Mouse (Mus musculus): ENCODE measurements at regions not wholly inside any gene's neighbourhood (a gene's known extent, or its start where the extent isn't known, plus 50 kb on each side); places are given as distances from the start of the nearest gene placed in this dataset.
"Not testable (repeated sequence)": the region's sequence is repeated elsewhere in the genome, so short reads cannot be mapped to it uniquely, and the experiment has no call there.

- no peak for DNase-seq (ENCODE audit: low spot score in 2 of 2)
These were observed 100.0 kb downstream of the Wdr20rt start for GRCm38 (mm10) chr12:65325347-65325746.

- no peak for DNase-seq (ENCODE audit: low spot score in 2 of 2)
These were observed 103.2 kb downstream of the Wdr20rt start for GRCm38 (mm10) chr12:65328532-65328931.

GRCm38 (mm10) chr12:65329678-65330077 lies 104.4 kb downstream of the Wdr20rt start:
- no peak for DNase-seq (ENCODE audit: low spot score in 2 of 2)

- no peak for DNase-seq (ENCODE audit: low spot score in 2 of 2)
These were observed 114.7 kb downstream of the Wdr20rt start for GRCm38 (mm10) chr12:65340009-65340408.

GRCm38 (mm10) chr12:65347251-65347650 lies 121.9 kb downstream of the Wdr20rt start:
- DNase-seq (ENCODE audit: low spot score in 2 of 2), result no peak

- DNase-seq (ENCODE audit: low spot score in 2 of 2), result no peak
These were observed 124.2 kb downstream of the Wdr20rt start for GRCm38 (mm10) chr12:65349535-65349934.

- DNase-seq (ENCODE audit: low spot score in 2 of 2), result no peak
These were observed 138.9 kb downstream of the Wdr20rt start for GRCm38 (mm10) chr12:65364179-65364578.

GRCm38 (mm10) chr12:65367334-65367733 lies 142.0 kb downstream of the Wdr20rt start:
- no peak for DNase-seq (ENCODE audit: low spot score in 2 of 2)

GRCm38 (mm10) chr12:65367866-65368419 lies 142.6 kb downstream of the Wdr20rt start:
- no peak for DNase-seq (ENCODE audit: low spot score in 2 of 2)

GRCm38 (mm10) chr12:65371650-65372049 lies 146.3 kb downstream of the Wdr20rt start:
- no peak for DNase-seq (ENCODE audit: low spot score in 2 of 2)

GRCm38 (mm10) chr12:65379321-65379720 lies 154.0 kb downstream of the Wdr20rt start:
- no peak for DNase-seq (ENCODE audit: low spot score in 2 of 2)

- DNase-seq (ENCODE audit: low spot score in 2 of 2), result no peak
These were observed 156.9 kb downstream of the Wdr20rt start for GRCm38 (mm10) chr12:65382118-65382791.

- not testable (repeated sequence) for DNase-seq (ENCODE audit: low spot score in 2 of 2)
These were observed 157.5 kb downstream of the Wdr20rt start for GRCm38 (mm10) chr12:65382796-65383195.

GRCm38 (mm10) chr12:65386005-65386645 lies 160.8 kb downstream of the Wdr20rt start:
- DNase-seq (ENCODE audit: low spot score in 2 of 2), result no peak

- DNase-seq (ENCODE audit: low spot score in 2 of 2), result no peak
These were observed 161.7 kb downstream of the Wdr20rt start for GRCm38 (mm10) chr12:65387042-65387441.

- DNase-seq (ENCODE audit: low spot score in 2 of 2), result no peak
These were observed 164.2 kb downstream of the Wdr20rt start for GRCm38 (mm10) chr12:65389512-65389911.

- peak; percentile 42 to 51 for DNase-seq (ENCODE audit: low spot score in 2 of 2)
These were observed 165.0 kb downstream of the Wdr20rt start for GRCm38 (mm10) chr12:65390330-65390729.

- DNase-seq (ENCODE audit: low spot score in 2 of 2), result peak; percentile 54 to 78
These were observed 176.6 kb downstream of the Wdr20rt start for GRCm38 (mm10) chr12:65401728-65402419.

- DNase-seq (ENCODE audit: low spot score in 2 of 2), result no peak
These were observed 177.8 kb downstream of the Wdr20rt start for GRCm38 (mm10) chr12:65403124-65403523.

GRCm38 (mm10) chr12:65413034-65413700 lies 187.8 kb downstream of the Wdr20rt start:
- DNase-seq (ENCODE audit: low spot score in 2 of 2), result no peak

GRCm38 (mm10) chr12:65414393-65414792 lies 189.1 kb downstream of the Wdr20rt start:
- no peak for DNase-seq (ENCODE audit: low spot score in 2 of 2)

- no peak for DNase-seq (ENCODE audit: low spot score in 2 of 2)
These were observed 191.6 kb downstream of the Wdr20rt start for GRCm38 (mm10) chr12:65416909-65417308.

Data from frontal cortex, postnatal 36 days (tissue).